Mouse (Mus musculus): ENCODE results near the gene Tradd. TPM values are rescaled to one million over a fixed set of nuclear protein-coding genes. Genes with fewer than 3 reads are reported as not detected.

Gene Tradd
- polyA plus RNA-seq, 1 experiment from 2014 or later = 11.3 TPM

DNA sequence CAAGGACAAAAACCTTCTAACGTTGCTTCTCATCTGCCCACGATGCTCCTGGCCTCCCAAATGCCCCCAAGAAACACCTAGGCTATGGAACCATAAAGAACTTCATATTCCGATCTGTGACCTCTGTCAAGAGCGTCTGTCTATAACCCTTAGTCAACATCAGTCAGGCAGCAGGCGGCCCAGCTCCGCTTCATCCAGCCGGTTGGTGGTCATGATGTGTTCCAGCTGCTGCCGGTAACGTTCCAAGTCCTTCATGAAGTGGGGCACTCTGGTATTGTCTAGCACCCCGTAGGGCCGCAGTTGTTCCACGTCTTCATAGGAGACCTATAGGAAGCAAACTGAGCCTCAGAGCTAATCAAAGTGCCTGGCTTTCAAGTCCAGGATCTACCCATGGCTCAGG lies 17.4 kb upstream of the Tradd start:
- Histone ChIP-seq H3K36me3 (ENCODE audit: control insufficient read depth, insufficient read depth, low read length) (peaks cover 3% of the 10 kb centered on the region; the same call in 1 of the 2 replicates), H3K9me3 (ENCODE audit: control insufficient read depth, low read length) (no peaks in the 10 kb centered on the region), H3K9ac (ENCODE audit: low read length) (no peak overlapping the region), H3K4me2 (no peak overlapping the region), H3K4me1 (ENCODE audit: control insufficient read depth, insufficient read depth, low read length) (0 out of 2 replicates have a peak, but pooled peaks cover 7% of the 10 kb centered on the region), H3K27me3 (ENCODE audit: control insufficient read depth, insufficient read depth, low read length) (peaks cover 32% of the 10 kb centered on the region), H3K4me3 (ENCODE audit: low read depth, low read length) (no peak overlapping the region), H3K27ac (ENCODE audit: low read depth, low read length) (no peak overlapping the region)
- WGBS = 85% methylated on average over 12 of the region's 12 CpGs
- ATAC-seq (ENCODE audit: low FRiP score) (no peak), DNase-seq (ENCODE audit: low spot score, missing footprints) (no peak)

DNA sequence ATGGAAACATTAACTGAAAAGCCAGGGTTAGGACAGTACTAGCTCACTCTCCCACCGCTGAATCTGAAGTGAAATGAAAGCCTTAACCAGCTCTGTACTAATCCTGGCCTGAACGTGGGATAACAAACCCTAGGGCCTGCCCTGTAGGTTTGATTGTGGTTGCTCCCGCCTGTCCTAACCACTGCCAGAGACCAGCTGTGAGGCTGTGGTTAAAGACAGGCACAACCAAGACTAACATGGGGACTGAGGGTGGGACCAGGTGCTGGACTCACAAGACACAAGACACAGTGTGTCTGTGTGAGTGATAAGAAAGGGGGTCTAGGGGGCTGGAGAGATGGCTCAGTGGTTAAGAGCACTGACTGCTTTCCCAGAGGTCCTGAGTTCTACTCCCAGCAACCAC lies 16.2 kb upstream of the Tradd start:
- H3K27me3 ChIP-seq (ENCODE audit: control insufficient read depth, insufficient read depth, low read length) = peaks cover 44% of the 10 kb centered on the region
- DNase-seq (ENCODE audit: low spot score, missing footprints) (no peak), ATAC-seq (ENCODE audit: low FRiP score) (no peak)
- no peak overlapping the region for H3K27ac ChIP-seq (ENCODE audit: low read depth, low read length)
- H3K4me1 ChIP-seq (ENCODE audit: control insufficient read depth, insufficient read depth, low read length) = peaks cover 13% of the 10 kb centered on the region
- WGBS = 72% methylated on average over 3 of the region's 3 CpGs
- no peak overlapping the region for H3K9ac ChIP-seq (ENCODE audit: low read length)
- H3K4me2 ChIP-seq = no peak overlapping the region
- H3K9me3 ChIP-seq (ENCODE audit: control insufficient read depth, low read length) = no peaks in the 10 kb centered on the region
- no peak overlapping the region for H3K4me3 ChIP-seq (ENCODE audit: low read depth, low read length)
- H3K36me3 ChIP-seq (ENCODE audit: control insufficient read depth, insufficient read depth, low read length) = peaks cover 3% of the 10 kb centered on the region; the same call in 1 of the 2 replicates

DNA sequence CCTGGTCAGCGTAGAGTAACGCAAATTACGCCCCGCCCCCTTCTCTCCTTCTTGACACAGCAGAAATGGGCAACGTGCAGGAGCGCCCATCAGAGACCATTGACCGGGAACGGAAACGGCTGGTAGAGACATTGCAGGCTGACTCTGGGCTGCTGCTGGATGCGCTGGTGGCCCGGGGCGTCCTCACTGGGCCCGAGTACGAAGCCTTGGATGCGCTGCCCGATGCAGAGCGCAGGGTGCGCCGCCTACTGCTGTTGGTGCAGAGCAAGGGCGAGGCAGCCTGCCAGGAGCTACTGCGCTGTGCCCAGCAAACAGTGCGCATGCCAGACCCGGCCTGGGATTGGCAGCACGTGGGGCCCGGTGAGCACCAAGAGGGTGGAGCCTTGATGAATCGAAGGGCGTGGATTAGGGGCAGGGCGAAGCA lies 14.5 kb upstream of the Tradd start:
- 4% methylated on average over 28 of the region's 28 CpGs for WGBS
- H3K27ac ChIP-seq (ENCODE audit: low read depth, low read length) = no peak overlapping the region
- peaks cover 3% of the 10 kb centered on the region; the same call in 1 of the 2 replicates for H3K36me3 ChIP-seq (ENCODE audit: control insufficient read depth, insufficient read depth, low read length)
- H3K4me3 ChIP-seq (ENCODE audit: low read depth, low read length) = no peak overlapping the region
- H3K4me2 ChIP-seq = peak overlapping the region; percentile 10; the same call in 1 of the 2 replicates
- peaks cover 14% of the 10 kb centered on the region for H3K4me1 ChIP-seq (ENCODE audit: control insufficient read depth, insufficient read depth, low read length)
- DNase-seq (ENCODE audit: low spot score, missing footprints) (peak; percentile 90), ATAC-seq (ENCODE audit: low FRiP score) (peak; percentile 5; the same call in 1 of the 2 replicates)
- H3K9me3 ChIP-seq (ENCODE audit: control insufficient read depth, low read length) = no peaks in the 10 kb centered on the region
- H3K27me3 ChIP-seq (ENCODE audit: control insufficient read depth, insufficient read depth, low read length) = peaks cover 61% of the 10 kb centered on the region
- no peak overlapping the region for H3K9ac ChIP-seq (ENCODE audit: low read length)

DNA sequence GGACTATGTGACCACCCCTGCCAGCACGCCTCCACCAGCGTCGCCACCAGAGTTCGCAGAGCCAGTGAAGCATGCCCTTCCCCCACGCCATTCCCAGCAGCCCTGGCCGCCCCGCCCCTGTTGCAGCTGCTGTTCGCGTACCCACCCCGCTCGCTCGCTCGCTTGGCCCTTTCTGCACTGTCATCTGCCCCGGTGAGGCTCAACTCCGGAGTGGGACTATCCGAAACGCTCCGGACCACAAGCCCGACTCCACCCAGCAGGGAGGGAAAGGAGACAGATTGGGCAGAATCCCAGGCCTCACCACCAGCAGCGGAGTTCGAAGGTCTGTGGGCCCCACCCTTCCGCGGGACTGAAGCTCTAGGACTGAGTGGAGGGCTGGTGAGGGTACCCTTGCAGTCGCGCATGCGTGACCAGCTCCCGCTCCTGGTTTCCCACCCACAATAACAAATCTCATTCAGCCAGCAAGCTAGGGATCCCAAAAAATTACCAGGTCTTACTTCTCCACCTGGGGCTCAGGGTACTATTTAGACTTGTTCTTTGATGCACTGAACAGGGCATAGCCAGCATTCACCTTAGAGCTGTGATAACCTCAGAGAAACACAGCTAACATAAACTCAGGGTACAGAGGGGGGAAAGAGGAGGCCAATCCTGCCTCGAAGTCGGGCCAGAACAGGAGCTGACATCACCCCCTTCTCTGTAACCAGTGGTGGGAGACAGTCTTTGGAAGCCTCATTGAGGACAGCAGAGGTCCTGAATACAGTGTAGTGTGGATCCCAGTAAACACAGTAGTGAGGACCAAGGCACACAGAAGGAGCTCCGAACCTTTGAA lies 12.1 kb upstream of the Tradd start:
- DNase-seq (ENCODE audit: low spot score, missing footprints) = peak; percentile 95
- peak; percentile 69 for ATAC-seq (ENCODE audit: low FRiP score)
- Histone ChIP-seq H3K9me3 (ENCODE audit: control insufficient read depth, low read length) (no peaks in the 10 kb centered on the region), H3K9ac (ENCODE audit: low read length) (peak overlapping the region; percentile 47), H3K4me3 (ENCODE audit: low read depth, low read length) (peak overlapping the region; percentile 34), H3K4me1 (ENCODE audit: control insufficient read depth, insufficient read depth, low read length) (peaks cover 14% of the 10 kb centered on the region), H3K27ac (ENCODE audit: low read depth, low read length) (no peak overlapping the region), H3K4me2 (peak overlapping the region; percentile 55), H3K27me3 (ENCODE audit: control insufficient read depth, insufficient read depth, low read length) (peaks cover 84% of the 10 kb centered on the region), H3K36me3 (ENCODE audit: control insufficient read depth, insufficient read depth, low read length) (no peaks in the 10 kb centered on the region)
- WGBS = 3% methylated on average over 29 of the region's 30 CpGs

DNA sequence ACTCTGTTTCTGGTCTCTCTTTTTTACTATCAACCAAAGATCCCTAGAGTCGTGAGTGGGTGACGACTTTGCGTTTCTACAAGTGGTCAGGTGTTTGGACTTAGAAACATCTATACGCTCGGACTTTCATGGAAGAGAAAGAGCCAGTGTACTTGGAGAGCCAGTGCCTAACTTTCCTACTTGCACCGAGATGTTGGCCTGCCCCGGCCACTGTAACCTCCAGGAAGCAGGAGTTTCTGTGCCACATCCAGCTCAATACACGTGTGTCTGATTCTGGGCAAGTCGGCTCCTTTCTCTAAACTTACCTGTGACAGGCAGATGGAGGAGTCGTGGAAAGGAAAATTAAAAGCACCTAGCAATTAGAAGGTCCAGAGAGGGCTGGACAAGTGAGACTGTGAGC lies 11.4 kb upstream of the Tradd start, which contains the start of gene Nol3:
Gene Nol3 (plus strand): TSS at position 301 of the 400 bp plus-strand sequence.
- 5% methylated on average over 10 of the region's 10 CpGs for WGBS
- Histone ChIP-seq H3K4me1 (ENCODE audit: control insufficient read depth, insufficient read depth, low read length) (peaks cover 15% of the 10 kb centered on the region), H3K36me3 (ENCODE audit: control insufficient read depth, insufficient read depth, low read length) (no peaks in the 10 kb centered on the region), H3K9ac (ENCODE audit: low read length) (peak within 1 kb of the TSS; percentile 47), H3K4me2 (peak within 1 kb of the TSS; percentile 55), H3K4me3 (ENCODE audit: low read depth, low read length) (peak within 1 kb of the TSS; percentile 34), H3K27ac (ENCODE audit: low read depth, low read length) (no peak within 1 kb of the TSS), H3K27me3 (ENCODE audit: control insufficient read depth, insufficient read depth, low read length) (peaks cover 90% of the 10 kb centered on the region), H3K9me3 (ENCODE audit: control insufficient read depth, low read length) (no peaks in the 10 kb centered on the region)
- peak; percentile 10; the same call in 1 of the 2 replicates for ATAC-seq (ENCODE audit: low FRiP score)
- DNase-seq (ENCODE audit: low spot score, missing footprints) = no peak

DNA sequence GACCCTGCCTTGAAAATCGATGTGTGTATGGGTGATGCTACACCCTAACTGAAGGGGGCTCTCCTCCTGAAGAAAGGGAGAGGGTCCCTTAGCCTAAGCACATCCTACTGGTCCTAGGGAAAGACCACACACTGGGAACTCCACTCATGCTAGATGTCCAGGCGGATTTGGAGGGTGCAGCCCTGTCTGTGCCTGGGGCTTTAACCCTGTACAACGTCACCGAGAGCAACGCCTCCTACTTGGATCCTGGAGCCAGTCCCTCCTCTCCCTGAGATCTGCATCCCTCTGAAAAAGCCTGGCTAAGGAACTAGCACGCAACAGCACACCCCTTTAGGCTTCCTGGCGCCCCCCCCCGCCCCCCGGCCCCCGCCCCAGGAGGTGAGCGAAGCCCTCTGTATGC lies 11.0 kb upstream of the Tradd start:
- no peak for ATAC-seq (ENCODE audit: low FRiP score)
- 4% methylated on average over 11 of the region's 11 CpGs for WGBS
- no peak overlapping the region for H3K4me2 ChIP-seq

DNA sequence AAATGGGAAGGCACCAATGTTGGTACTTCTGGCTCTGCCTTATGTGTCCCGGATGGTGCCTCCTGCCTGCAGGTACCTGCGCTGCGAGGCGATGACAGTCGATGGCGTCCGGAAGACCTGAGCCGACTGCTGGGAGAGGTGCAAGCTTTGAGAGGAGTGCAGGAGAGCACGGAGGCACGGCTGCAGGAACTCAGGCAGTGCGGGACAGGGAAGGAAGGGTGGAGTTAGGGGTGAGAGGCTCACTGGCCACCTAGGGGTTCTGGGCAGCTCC lies 6.4 kb upstream of the Tradd start:
- ATAC-seq (ENCODE audit: low FRiP score) (no peak), DNase-seq (ENCODE audit: low spot score, missing footprints) (no peak)
- no peaks in the 10 kb centered on the region; the same call in 1 of the 2 replicates for H3K9me3 ChIP-seq (ENCODE audit: control insufficient read depth, low read length)
- peaks cover 21% of the 10 kb centered on the region for H3K4me1 ChIP-seq (ENCODE audit: control insufficient read depth, insufficient read depth, low read length)
- H3K27ac ChIP-seq (ENCODE audit: low read depth, low read length) = no peak overlapping the region
- WGBS = 2% methylated on average over 11 of the region's 11 CpGs
- H3K4me3 ChIP-seq (ENCODE audit: low read depth, low read length) = no peak overlapping the region
- no peak overlapping the region for H3K9ac ChIP-seq (ENCODE audit: low read length)
- no peak overlapping the region for H3K4me2 ChIP-seq
- H3K27me3 ChIP-seq (ENCODE audit: control insufficient read depth, insufficient read depth, low read length) = peaks cover 99% of the 10 kb centered on the region
- no peaks in the 10 kb centered on the region for H3K36me3 ChIP-seq (ENCODE audit: control insufficient read depth, insufficient read depth, low read length)

More for the DNA sequence above, 11.0 kb upstream of the Tradd start:
- no peak overlapping the region for H3K9ac ChIP-seq (ENCODE audit: low read length)
- H3K27me3 ChIP-seq (ENCODE audit: control insufficient read depth, insufficient read depth, low read length) = peaks cover 94% of the 10 kb centered on the region
- no peaks in the 10 kb centered on the region for H3K36me3 ChIP-seq (ENCODE audit: control insufficient read depth, insufficient read depth, low read length)
- no peaks in the 10 kb centered on the region for H3K9me3 ChIP-seq (ENCODE audit: control insufficient read depth, low read length)
- no peak overlapping the region for H3K4me3 ChIP-seq (ENCODE audit: low read depth, low read length)
- peaks cover 16% of the 10 kb centered on the region for H3K4me1 ChIP-seq (ENCODE audit: control insufficient read depth, insufficient read depth, low read length)
- DNase-seq (ENCODE audit: low spot score, missing footprints) = no peak
- H3K27ac ChIP-seq (ENCODE audit: low read depth, low read length) = no peak overlapping the region

DNA sequence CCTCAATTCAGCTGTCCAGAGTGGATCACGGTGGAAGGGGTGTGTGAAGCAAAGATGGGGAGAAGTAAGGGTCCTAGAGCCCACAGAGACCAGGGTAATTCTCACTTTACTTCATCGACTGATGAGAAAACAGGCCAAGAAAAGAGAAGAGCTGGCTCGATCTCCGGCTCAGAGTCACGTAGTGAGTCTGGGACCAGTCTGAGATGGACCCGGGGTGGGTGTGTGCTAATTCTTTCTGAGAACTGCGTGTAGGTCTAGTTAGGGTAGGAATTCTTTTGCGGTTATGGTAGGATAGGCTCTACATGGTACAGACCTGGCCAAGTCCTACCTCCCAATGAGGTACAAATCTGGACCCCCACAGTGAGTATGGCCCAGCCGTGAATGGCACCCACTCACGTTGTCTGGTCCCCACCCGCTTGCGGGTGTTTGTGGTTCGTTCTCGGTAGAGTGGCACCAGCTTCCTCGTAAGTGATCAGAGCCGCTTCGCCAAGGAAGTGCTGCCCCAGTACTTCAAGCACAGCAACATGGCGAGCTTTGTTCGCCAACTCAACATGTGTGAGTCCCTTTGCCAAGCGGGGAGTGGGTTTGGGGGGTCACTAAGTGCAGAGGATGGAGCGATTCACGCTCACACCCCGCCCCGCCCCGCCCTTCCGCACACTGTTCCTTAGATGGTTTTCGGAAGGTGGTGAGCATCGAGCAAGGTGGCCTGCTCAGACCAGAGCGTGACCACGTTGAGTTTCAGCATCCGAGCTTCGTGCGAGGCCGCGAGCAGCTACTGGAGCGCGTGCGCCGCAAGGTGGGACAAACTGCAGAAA lies 5.9 kb upstream of the Tradd start:
- H3K4me1 ChIP-seq (ENCODE audit: control insufficient read depth, insufficient read depth, low read length) = peaks cover 17% of the 10 kb centered on the region
- H3K4me3 ChIP-seq (ENCODE audit: low read depth, low read length) = peak overlapping the region; percentile 37
- ATAC-seq (ENCODE audit: low FRiP score) = no peak
- 3% methylated on average over 39 of the region's 39 CpGs for WGBS
- peaks cover 99% of the 10 kb centered on the region for H3K27me3 ChIP-seq (ENCODE audit: control insufficient read depth, insufficient read depth, low read length)
- peak; percentile 93 for DNase-seq (ENCODE audit: low spot score, missing footprints)
- no peaks in the 10 kb centered on the region; the same call in 1 of the 2 replicates for H3K9me3 ChIP-seq (ENCODE audit: control insufficient read depth, low read length)
- no peaks in the 10 kb centered on the region for H3K36me3 ChIP-seq (ENCODE audit: control insufficient read depth, insufficient read depth, low read length)
- no peak overlapping the region for H3K27ac ChIP-seq (ENCODE audit: low read depth, low read length)
- no peak overlapping the region for H3K9ac ChIP-seq (ENCODE audit: low read length)
- H3K4me2 ChIP-seq = peak overlapping the region; percentile 68
